10 mouse cellular contexts compared by ENCODE assay signal in genomic region chr14:121376566-121376965, GRCm38 (mm10). TPM values are rescaled to one million over a fixed set of nuclear protein-coding genes. Genes with fewer than 3 reads are reported as not detected.
DNase-seq lines count a peak whose midpoint lies in the region; ATAC-seq lines count a peak whose summit lies in the region.
"Had no signal": no experiment of that assay in that cellular context is flagged by ENCODE, and none has a peak within 500 bp of the region (broad histone marks: within the 10 kb centered on the region; RNA-seq: fewer than 3 reads in every experiment).

No protein-coding gene starts in this region.

- H3K27me3 ChIP-seq in heart, embryonic 13.5 days (replicated peaks), result no peaks in the 10 kb centered on the region
- H3K27me3 ChIP-seq in neural tube, embryonic 12.5 days (replicated peaks), result no peaks in the 10 kb centered on the region
- H3K27me3 ChIP-seq in liver, embryonic 12.5 days (replicated peaks), result no peaks in the 10 kb centered on the region
- H3K27me3 ChIP-seq: midbrain, embryonic 12.5 days had no signal

- H3K9me3 ChIP-seq in heart, embryonic 13.5 days, result no peaks in the 10 kb centered on the region
- no peaks in the 10 kb centered on the region for H3K9me3 ChIP-seq in neural tube, embryonic 12.5 days
- no peaks in the 10 kb centered on the region for H3K9me3 ChIP-seq in liver, embryonic 12.5 days (replicated peaks)
- H3K9me3 ChIP-seq: midbrain, embryonic 12.5 days had no signal

- intact Hi-C loops in left cerebral cortex, postnatal 36 days (cut with DNase I), result loop anchor here (5.0 kb wide), 1 partner anchor 76 kb away; no protein-coding TSS in a partner anchor

- 47% methylated on average over 6 of the region's 6 CpGs for WGBS in heart, embryonic 13.5 days
- 78% methylated on average over 6 of the region's 6 CpGs for WGBS in neural tube, embryonic 12.5 days
- 31% methylated on average over 6 of the region's 6 CpGs for WGBS in liver, embryonic 12.5 days (ENCODE audit: insufficient replicate concordance)

- peak overlapping the region; percentile 84 for H3K4me2 ChIP-seq in heart, embryonic 13.5 days
- H3K4me2 ChIP-seq in neural tube, embryonic 12.5 days (replicated peaks), result 0 out of 2 replicates have a peak overlapping the region, but pooled peaks have one; percentile 3
- H3K4me2 ChIP-seq in liver, embryonic 12.5 days, result peak overlapping the region; percentile 85

- H3K4me3 ChIP-seq in heart, embryonic 13.5 days, result peak overlapping the region; percentile 99
- no peak overlapping the region for H3K4me3 ChIP-seq in neural tube, embryonic 12.5 days
- H3K4me3 ChIP-seq in liver, embryonic 12.5 days, result peak overlapping the region; percentile 24; the same call in 1 of the 2 replicates
- H3K4me3 ChIP-seq: midbrain, embryonic 12.5 days had no signal

- peaks cover 17% of the 10 kb centered on the region for H3K36me3 ChIP-seq in heart, embryonic 13.5 days
- 0 out of 2 replicates have a peak, but pooled peaks cover 6% of the 10 kb centered on the region for H3K36me3 ChIP-seq in neural tube, embryonic 12.5 days
- H3K36me3 ChIP-seq in liver, embryonic 12.5 days, result peaks cover 45% of the 10 kb centered on the region
- H3K36me3 ChIP-seq: midbrain, embryonic 12.5 days had no signal

- no peak for ATAC-seq in heart, embryonic 13.5 days (ENCODE audit: extremely low read depth, insufficient number of reproducible peaks, low FRiP score, low TSS enrichment)
- ATAC-seq in neural tube, embryonic 12.5 days (ENCODE audit: low FRiP score, low read depth), result no peak
- ATAC-seq in liver, embryonic 12.5 days, result no peak
- ATAC-seq: hindbrain, embryonic 16.5 days had no signal

- H3K9ac ChIP-seq in heart, embryonic 13.5 days, result peak overlapping the region; percentile 34
- H3K9ac ChIP-seq in neural tube, embryonic 12.5 days, result no peak overlapping the region
- H3K9ac ChIP-seq in liver, embryonic 12.5 days, result peak overlapping the region; percentile 60
- H3K9ac ChIP-seq: midbrain, embryonic 12.5 days had no signal

- H3K4me1 ChIP-seq in heart, embryonic 13.5 days, result peaks cover 70% of the 10 kb centered on the region
- peaks cover 19% of the 10 kb centered on the region; the same call in 1 of the 2 replicates for H3K4me1 ChIP-seq in neural tube, embryonic 12.5 days
- peaks cover 71% of the 10 kb centered on the region for H3K4me1 ChIP-seq in liver, embryonic 12.5 days

- no peak for DNase-seq in heart, adult 8-10 months (ENCODE audit: low spot score)
- no peak for DNase-seq in neural tube, embryonic 10.5 days (ENCODE audit: extremely low spot score, low spot score)
- no peak for DNase-seq in left cerebral cortex, adult 11 months (ENCODE audit: low spot score)
- no peak for DNase-seq in left cerebral cortex, postnatal 36 days (ENCODE audit: low spot score in 2 of 2)
- DNase-seq: cerebellum, adult 11-12 months had no signal

- H3K27ac ChIP-seq in heart, embryonic 13.5 days (replicated peaks), result no peak overlapping the region
- no peak overlapping the region for H3K27ac ChIP-seq in neural tube, embryonic 12.5 days
- H3K27ac ChIP-seq in liver, embryonic 12.5 days, result peak overlapping the region; percentile 34; the same call in 1 of the 2 replicates
- H3K27ac ChIP-seq: midbrain, embryonic 12.5 days had no signal

RNA-seq across cellular contexts. Expression of gene Stk24, which starts 3.2 kb away (rescaled TPM):
- 29.7 and 30.8 TPM in 2 replicates for polyA plus RNA-seq in heart, embryonic 13.5 days (2015; fragmentation: Nextera tagmentation; extraction: Ambion mirVana)
- 10 to 100 TPM; 52.8 to 75.4 (median 55.2) TPM for total RNA-seq in heart, adult 8-10 months (2022)
- polyA plus RNA-seq in neural tube, embryonic 12.5 days (2016; fragmentation: Nextera tagmentation; extraction: Ambion mirVana), result 33.7 and 36.6 TPM in 2 replicates
- polyA plus RNA-seq in liver, embryonic 12.5 days (2016; fragmentation: Nextera tagmentation; extraction: Ambion mirVana), result 56.8 and 62.0 TPM in 2 replicates
- 10 to 100 TPM; 59.9 to 60.6 TPM for total RNA-seq in left cerebral cortex, postnatal 36 days (2021)

Comparison
In these comparisons a context has a peak if more than half of its experiments do, and no peak if none do; other contexts are left out.
1. H3K4me2 ChIP-seq: peak in every context shown above with its lines; median percentile 85 in liver, embryonic 12.5 days; 84 in heart, embryonic 13.5 days; 3 in neural tube, embryonic 12.5 days.